Mouse (Mus musculus) thymus, adult 2 months (tissue): ENCODE measurements around the gene AY358078.
"Not testable (repeated sequence)": the region's sequence is repeated elsewhere in the genome, so short reads cannot be mapped to it uniquely, and the experiment has no call there.

Experiments used
- CTCF ChIP-seq: fragments of 200-500 bp; IDR thresholded peaks from 2 replicates; pipeline ENCODE4 v1.5.1; 2012; ENCODE audit warnings: mild to moderate bottlenecking, control low read depth, low read length, moderate library complexity, borderline replicate concordance; ENCODE audit not compliant: control insufficient read depth, poor library complexity, insufficient read depth; ENCODE audit errors: extremely low read depth
- POLR2A ChIP-seq: fragments of 200-500 bp; IDR thresholded peaks from 2 replicates; pipeline ENCODE4 v1.6.1; 2012; ENCODE audit warnings: mild to moderate bottlenecking, low read length, control low read depth, moderate library complexity; ENCODE audit not compliant: control insufficient read depth, poor library complexity, insufficient read depth; ENCODE audit errors: extremely low read depth

DNA sequence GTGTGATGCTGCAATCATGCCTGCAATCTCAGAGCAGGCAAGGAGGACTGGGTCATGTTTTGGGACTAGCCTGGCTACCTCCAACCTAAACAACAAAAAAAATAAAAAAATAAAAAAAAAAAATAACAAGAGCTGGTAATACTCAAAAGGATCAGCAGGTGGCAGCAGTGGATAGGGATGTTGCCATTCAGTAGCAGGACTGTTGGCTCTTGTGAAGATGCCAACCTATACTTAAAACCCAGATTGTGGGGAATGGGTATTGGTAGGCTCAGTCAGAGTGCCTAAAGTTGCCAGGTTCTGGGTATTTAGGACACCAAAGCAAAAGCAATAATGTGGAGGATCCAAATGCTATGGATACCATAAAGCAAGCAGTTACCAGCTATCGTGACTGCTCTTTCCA, 28.5 kb upstream of the AY358078 start:
- TF ChIP-seq CTCF, POLR2A: not testable (repeated sequence)
